Mouse (Mus musculus) brain, embryonic 14.5 days (tissue): Measurements from ENCODE around the gene Zfp266. TPM values are rescaled to one million over a fixed set of nuclear protein-coding genes. Genes with fewer than 3 reads are reported as not detected.
A peak's percentile ranks its signal among the peaks of the same experiment; 100 is the strongest.

Source experiments
- DNase-seq: peaks from one replicate; pipeline ENCODE4 v3.0.0-alpha.2; 2011; ENCODE audit warnings: low read depth
- CTCF ChIP-seq: fragments of 200-500 bp; IDR thresholded peaks from 2 replicates; pipeline ENCODE4 v1.5.1; 2012; ENCODE audit warnings: inconsistent platforms, mild to moderate bottlenecking, moderate library complexity, borderline replicate concordance; ENCODE audit not compliant: insufficient read depth, insufficient read length; ENCODE audit errors: extremely low read depth
- POLR2A ChIP-seq: fragments of 200-500 bp; IDR thresholded peaks from 2 replicates; pipeline ENCODE4 v1.6.1; 2012; ENCODE audit warnings: mild to moderate bottlenecking, inconsistent platforms, borderline replicate concordance; ENCODE audit not compliant: poor library complexity, insufficient read depth, insufficient read length, severe bottlenecking; ENCODE audit errors: extremely low read depth
- polyA plus RNA-seq: library from polyadenylated mRNA; depleted of rRNA; stranded (reverse); fragments of >200 nt; gene quantifications from 2 replicates; pipeline ENCODE4 v1.2.3, GENCODE M21; 2012

Gene Zfp266
- polyA plus RNA-seq, 1 experiment, result 56.4 TPM

DNA sequence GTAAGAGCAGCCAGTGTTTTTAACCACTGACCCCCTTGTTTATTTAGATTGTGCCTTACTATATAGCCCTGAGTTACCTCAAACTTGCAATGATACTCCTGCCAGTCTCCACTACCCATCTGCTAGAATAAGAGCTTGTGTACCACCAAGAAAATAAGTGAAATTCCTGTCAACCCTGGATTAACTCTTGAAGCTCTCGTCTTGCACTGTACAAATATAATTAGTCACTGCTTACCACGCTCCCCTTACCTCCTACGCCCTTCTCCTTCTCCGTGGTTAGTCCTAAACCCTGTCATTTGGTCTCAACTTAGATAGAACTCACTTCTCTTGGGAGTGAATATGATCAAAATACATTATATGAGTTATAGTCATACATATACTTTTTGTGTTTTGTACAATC is 2.5 kb downstream of the Zfp266 start:
- no peak for DNase-seq
- no peak for TF ChIP-seq POLR2A
- TF ChIP-seq CTCF, result no peak

DNA sequence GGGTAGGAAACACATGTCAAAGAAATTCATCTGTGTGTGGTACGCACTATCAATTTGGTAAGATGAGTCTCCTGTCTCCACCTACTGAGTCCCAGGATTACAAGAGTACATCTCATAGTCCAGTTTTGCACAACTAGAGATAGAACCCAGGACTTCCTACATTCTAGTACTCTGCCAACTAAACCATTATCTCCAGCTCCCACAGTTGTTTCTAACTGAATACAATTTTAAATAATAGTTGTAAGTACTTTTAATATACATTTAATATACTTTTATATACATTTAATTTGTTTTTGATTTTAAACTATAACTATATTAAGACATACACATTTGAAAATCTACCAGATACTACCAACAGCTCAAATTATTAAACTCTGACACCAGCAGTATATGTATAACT is 3.5 kb downstream of the Zfp266 start:
- no peak for TF ChIP-seq CTCF
- no peak for TF ChIP-seq POLR2A

DNA sequence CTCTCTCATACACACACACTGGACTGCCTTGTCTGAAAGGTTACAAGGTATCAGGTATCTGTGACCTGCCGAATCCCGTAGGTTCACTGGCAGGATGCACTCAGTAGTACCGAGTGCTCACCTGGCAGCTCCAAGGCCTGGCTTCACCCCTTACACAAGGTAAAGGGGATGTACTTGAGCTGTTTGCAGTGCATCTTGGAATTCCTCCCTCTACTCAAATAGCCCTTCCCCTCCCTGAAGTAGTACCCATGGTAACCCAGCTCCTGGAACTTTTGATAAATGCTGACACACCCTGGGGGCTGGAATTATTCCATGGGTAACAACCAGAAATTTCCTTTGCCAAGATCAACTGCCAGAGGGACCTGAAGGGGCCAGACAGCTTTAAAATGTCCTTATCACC is 7.2 kb downstream of the Zfp266 start:
- TF ChIP-seq CTCF (no peak), POLR2A (no peak)
- DNase-seq, result no peak

More for the DNA sequence above, 3.5 kb downstream of the Zfp266 start:
- no peak for DNase-seq

DNA sequence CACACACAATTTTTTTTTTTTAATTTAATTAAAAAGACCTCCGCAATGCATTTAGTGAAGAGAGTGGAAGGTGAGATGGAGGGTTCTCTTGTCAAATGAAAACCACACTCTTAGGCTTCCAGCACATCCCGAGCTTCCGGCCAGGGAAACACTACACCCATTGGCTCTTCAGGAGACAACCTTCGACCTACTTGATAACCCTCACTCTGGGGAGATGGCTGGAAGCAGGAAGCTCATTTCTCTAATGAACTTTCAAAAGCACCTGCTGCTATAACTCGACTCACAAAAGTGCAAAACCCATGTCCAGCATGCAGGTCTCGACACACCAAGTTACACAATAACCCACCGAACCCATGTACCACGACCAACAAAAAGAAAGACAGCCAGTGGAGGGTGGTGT is 8.5 kb downstream of the Zfp266 start:
- DNase-seq, result no peak
- TF ChIP-seq CTCF (no peak), POLR2A (no peak)

DNA sequence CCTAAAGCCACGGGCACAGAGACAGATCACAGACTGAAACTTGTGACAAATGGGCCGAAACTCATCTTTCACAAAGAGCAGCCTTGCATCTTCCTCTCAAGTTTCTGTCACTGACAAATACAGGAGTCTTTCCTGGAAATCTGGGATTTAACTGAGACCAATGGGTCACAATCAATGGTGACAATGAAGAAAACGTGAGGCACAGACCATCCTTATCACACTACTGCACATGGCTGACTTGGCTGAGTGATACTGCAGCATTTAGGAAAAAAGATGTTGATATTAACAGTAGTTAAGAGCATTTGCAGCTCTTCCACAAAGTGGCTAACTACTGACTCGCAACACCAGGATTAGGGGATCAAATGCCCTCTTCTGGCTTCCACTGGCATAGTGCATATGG is 9.6 kb downstream of the Zfp266 start:
- no peak for DNase-seq
- no peak for TF ChIP-seq POLR2A
- no peak for TF ChIP-seq CTCF

DNA sequence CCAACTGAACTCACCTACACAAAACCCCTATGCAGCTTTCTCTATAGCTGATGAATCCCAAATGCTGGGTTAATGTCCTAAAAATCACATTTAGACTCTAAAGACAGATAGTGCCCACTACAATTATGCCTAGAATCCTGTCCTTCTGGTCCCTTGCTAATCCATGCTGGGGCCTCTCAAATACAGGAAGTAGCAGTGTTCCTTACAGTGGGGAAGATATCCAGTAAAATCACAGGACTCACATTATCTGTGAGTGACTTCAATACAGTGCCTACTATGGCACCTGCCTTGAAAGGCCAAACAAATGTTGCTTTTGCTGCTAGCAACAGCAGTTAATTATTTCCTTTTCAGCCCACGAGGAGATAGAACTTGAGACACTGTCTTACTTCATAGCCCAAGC is 10.9 kb downstream of the Zfp266 start:
- TF ChIP-seq CTCF (no peak), POLR2A (no peak)
- DNase-seq, result no peak

DNA sequence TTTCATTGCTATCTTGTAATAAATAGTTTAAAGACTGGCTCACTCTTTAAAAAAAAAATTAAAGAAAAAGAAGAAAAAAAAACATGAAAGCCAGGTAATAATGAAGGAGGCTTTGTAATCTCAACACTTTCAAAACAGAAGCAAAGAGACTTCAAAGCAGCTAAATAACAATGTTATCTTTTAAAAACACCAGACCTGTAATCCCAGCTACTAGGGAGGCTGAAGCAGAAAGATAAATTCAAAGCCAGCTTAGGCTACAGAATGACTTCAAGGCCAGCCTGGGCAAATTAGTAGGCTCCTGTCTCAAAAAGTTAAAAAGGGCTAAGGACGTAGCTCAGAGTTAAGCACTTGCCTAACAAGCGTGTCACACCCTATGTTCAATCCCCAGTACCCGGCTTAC is 11.5 kb downstream of the Zfp266 start:
- DNase-seq, result no peak
- no peak for TF ChIP-seq CTCF
- TF ChIP-seq POLR2A, result no peak

DNA sequence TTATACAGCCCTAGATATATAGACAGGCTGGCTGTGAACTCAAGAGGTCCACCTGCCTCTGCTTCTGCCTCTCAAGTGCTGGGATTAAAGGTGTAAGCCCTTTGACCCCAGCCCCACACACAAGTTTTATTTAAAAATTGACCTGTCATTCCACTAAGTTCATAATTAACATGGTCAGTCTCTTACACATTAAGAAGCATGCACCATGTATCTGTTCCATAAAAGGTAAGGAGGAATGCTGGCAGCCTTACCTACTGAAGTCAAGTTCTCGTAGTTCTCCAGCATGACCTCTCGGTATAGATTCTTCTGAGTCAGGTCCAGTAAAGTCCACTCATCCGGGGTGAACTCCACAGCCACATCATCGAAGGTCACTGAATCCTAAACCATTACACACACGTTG is 16.4 kb downstream of the Zfp266 start:
- no peak for DNase-seq
- TF ChIP-seq CTCF, result no peak
- TF ChIP-seq POLR2A, result no peak

DNA sequence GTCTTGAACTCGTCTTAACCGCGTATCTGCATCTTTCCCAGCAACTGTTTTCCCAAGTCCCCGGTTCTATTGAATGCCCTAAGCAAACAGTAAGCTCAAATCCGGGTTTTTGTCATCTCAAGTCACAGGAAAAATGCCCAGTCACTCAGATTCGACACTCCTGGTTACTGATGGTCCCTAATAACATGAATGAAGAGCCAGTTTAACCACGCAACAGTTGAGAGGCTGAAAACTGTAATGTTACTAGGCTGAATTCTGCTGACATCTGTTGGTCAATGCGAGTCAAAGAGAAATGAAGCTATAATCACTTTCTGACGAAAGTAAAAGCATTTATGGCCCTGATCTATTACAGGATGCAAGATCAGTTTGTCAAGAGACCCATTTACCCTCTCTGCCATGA is 27.9 kb downstream of the Zfp266 start:
- TF ChIP-seq CTCF (no peak), POLR2A (no peak)
- DNase-seq, result no peak

DNA sequence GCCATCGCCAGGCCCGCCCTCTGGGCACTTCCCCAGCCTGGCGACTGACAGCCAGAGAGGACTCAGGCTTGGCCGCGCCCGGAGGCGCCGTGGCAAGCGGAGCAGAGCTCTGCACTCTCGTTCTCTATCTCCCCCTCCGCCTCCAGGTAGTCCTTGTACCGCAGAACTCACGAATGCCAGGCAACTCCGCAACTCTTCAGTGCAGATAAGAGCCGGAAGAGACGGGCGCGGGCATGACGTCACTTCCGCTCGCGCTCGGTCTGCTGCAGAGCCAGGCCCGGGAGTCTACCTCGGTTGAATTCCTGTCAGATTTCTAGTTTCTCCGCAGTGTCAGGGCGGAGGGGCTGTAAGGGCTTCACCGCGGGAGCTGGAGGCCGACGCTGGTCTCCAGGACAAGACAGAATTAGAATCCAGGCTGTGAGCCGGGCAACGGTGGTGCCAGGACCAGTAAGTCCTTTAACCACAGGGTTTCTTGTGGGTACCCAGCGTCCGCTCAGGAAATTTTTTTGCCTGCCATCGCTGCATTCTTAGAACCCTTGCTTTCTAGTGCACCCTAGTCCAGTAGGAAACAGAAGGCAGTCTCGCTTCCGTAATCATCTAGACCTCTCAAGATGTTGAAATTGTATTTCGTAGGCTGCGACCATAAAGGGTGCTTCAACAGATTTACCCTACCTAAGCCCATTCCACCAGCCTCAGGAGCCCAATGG is 28.5 kb downstream of the Zfp266 start, which contains the start of gene Zfp426:
TSS of gene Zfp426 (minus strand) at position 220 of the 707 bp plus-strand sequence.
- peak; percentile 98 for DNase-seq
- no peak for TF ChIP-seq CTCF
- peak; percentile 48; the same call in 1 of the 2 replicates for TF ChIP-seq POLR2A

DNA sequence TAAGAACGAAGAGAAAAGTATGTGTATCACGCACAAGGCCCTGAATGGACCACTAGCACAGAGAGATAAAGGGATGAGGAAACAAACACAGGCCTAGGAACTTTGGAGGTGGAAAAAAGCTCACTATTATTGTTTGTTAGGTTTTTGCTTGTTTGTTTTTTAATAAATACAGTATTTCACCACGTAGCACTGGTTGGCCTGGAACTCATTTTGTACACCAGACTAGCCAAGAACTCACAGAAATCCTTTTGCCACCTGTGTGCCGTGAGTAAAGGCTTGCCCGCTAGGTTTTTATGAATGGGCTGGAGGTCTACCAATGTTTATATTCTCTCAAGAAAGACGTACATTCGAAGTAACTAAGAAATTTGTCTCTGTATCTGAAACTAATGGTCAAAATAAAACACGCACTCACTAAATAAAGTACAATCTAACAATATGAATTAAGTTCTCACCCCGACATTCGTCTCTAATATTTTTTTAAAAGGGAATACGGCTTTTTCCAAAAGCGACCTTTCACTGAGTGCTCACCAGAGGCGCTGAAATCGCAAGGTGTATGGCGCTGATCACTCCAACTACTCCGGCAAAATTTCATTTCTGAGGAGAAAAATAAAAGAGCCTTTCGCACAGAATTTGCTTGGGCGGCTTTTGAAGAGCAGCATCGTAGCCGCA is 29.2 kb downstream of the Zfp266 start:
- no peak for TF ChIP-seq POLR2A
- peak; percentile 22 for DNase-seq

DNA sequence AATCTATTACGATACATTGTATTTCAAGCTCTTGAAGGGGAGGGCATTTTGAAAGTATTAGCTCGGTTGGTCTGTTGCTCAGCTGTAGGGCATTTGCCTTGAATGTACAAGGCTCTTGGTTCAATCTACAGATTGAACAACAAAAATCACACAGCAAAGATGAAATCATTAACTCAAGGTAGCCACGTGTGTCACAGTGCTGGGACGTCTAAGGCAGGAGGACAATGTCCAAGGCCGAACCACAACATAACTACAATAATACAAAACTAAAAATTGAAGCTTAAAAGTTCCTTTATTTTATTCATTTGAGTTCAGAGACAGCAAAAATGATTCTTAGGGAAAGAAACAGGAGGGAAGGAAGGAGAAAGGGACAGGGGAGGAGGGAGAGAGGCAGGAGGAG is 31.7 kb downstream of the Zfp266 start:
- no peak for DNase-seq
- TF ChIP-seq CTCF, result no peak
- no peak for TF ChIP-seq POLR2A
